Mouse (Mus musculus) E14TG2a.4 (cell line): ENCODE measurements around the gene 4430402I18Rik.

Experiments
- CTCF ChIP-seq: conservative IDR thresholded peaks from 2 replicates; pipeline ENCODE4 v1.5.1; 2014; ENCODE audit warnings: low read length
- NANOG ChIP-seq: IDR thresholded peaks from 2 replicates; pipeline ENCODE4 v1.6.1; 2014; ENCODE audit warnings: borderline replicate concordance, low read length, mixed read lengths
- POU5F1 ChIP-seq: IDR thresholded peaks from 2 replicates; pipeline ENCODE4 v1.6.1; 2014; ENCODE audit warnings: low read length, borderline replicate concordance

DNA sequence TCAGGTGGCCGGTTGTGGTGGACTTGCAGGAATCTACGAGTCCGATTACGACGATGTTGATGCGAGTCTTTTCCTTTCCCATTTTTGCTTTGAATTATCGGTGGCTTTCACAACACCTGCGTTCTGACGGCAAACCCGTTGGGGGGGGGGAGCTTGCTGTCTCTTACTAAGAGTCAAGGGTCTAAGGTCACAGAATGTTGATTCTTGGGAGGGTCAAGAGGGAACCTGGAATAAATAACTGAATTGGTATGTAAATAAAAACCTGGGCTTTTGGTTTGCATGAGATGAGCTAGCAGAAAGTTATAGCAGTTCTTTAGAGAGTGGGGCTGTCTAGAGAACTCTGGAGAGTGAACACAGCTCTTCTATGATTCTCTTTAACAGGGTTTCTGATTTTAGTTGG lies 104.0 kb downstream of the 4430402I18Rik start:
- TF ChIP-seq CTCF: no peak
- no peak for TF ChIP-seq NANOG
- TF ChIP-seq POU5F1: no peak
